Mouse (Mus musculus) lung, postnatal 4 days (tissue): ENCODE results near the gene Duox1.

Experiments used
- DNase-seq, 2 experiments: peaks; one replicate each; pipeline ENCODE4 v3.0.0; 2021

Gene Duox1

DNA sequence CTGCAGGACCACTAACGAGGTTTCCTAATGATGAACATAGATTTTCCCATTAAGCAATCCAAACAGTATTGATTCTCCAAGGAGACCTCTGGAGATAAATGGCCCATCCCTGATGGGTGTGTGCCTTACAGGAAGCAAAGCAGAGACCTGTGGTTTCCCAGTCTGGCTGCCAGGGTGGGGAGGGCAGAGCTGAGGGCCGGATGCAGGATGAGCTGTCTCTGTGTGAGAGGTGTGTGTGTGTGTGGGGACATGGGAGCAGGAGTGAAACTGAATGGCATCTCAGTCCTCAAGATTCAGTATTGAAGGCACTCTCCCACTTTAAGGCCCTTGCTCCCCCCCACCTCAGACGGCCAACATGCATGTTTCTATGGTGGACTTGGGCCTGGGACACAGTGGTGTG is 40.7 kb downstream of the Duox1 start:
- no peak for DNase-seq

DNA sequence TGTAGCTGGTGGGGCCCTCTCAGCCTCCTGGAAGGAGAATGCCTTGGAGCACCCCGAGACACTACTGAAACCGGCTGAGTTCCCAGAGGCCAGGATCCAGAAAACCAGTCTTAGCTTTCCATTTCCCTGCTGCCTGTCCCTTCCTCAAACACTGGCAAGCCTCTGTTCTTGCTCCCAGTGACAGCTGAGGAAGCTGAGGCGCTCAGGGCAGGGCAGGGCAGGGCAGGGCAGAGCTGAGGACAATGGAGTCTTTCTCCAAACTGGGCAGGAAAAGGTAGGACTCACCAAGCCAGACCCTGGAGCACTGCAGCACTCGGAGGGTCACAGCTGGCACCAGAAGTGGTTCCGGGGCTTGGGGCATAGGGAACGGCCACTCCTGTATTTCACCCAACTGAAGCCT is 44.8 kb downstream of the Duox1 start:
- peak in 1 of 2 experiments; percentile 15 for DNase-seq

DNA sequence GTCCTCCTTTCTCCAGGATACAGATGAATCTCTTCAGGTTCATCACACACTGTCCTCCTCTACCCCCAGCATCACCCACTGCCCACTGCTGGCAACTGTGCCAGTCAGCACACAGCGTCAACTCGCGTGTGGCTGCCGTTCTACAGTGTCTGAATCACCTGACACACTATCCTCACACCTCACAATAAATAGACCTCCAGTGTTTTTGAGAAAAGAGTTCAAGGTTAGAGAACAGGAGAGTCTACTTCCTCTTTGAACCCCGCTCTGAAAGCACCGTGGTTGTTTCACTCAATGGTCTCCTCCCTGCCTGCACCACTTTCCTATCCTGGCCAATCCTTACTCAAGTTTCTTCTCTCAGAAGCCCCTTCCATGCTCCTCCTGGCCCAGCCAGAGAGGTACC is 45.7 kb downstream of the Duox1 start:
- DNase-seq = peak in 1 of 2 experiments; percentile 9

DNA sequence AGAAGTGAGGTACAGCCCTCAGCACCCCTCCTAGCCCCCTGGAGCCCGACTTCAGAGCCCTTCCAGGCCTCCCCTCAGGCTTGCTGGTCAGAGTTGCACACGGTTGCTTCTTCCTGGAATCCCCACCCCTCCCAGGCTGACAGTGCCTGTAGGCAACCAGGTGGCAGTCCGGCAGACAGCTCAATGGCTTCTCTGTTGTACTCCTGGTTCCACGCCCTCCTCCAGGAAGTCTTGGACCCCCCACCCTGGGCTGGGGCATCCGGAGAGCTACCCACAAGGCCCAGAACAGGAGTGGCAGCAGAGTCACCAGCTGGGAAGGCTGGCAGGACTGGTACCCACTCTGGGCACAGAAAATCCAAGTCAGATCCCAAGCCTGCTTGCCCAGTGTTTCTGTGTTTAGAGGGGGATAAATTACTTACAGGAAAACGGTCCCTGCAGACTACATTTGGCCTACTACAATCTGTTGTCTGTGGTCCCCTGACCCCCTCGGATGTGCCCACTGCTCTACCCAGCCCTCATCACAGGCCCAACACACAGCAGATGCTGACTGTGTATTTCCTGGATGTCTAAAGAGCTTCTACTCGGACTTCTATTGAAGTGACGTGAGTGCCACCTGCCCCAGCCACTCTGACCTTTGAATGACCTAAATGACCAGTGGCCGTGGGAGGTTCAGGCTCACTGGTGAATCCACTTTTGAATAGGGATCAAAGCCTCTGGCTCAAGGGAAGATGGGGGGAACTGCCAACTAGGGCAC is 46.6 kb downstream of the Duox1 start:
- DNase-seq = peak in 1 of 2 experiments; percentile 19

- DNase-seq = peak in 1 of 2 experiments; percentile 12
These were observed 47.4 kb downstream of the Duox1 start for GRCm38 (mm10) chr2:122362622-122363523.

GRCm38 (mm10) chr2:122364352-122364944 is 49.0 kb downstream of the Duox1 start:
- DNase-seq = no peak

DNA sequence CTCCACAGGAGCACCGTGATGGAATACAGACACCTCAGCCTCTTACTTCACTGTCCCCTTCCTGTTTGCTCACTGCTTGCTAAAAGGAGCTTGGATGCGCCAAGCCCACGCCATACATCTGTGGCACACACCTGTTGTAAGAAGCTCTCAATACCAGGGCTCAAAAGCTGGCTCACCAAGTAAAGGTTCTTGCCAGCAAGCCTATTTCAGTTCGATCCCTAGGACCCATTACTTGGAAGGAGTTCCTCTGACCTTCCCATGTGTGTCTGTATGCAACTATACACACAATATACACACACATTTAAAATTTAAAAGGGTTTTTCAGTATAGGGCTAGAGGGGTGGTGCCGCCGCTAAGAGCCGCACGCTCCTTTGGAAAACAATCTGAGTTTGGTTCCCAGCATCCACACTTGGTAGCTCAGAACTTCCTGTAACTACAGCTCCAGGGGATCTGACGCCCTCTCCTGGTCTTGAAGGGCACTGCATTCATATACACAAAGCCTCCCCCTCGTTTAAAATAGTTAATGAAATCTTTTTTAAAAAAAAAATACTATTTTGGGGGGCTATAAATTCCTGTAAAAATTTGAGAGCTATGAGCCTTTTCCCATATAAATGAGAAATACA is 49.9 kb downstream of the Duox1 start:
- no peak for DNase-seq

GRCm38 (mm10) chr2:122366039-122366438 is 50.6 kb downstream of the Duox1 start:
- DNase-seq = no peak

DNA sequence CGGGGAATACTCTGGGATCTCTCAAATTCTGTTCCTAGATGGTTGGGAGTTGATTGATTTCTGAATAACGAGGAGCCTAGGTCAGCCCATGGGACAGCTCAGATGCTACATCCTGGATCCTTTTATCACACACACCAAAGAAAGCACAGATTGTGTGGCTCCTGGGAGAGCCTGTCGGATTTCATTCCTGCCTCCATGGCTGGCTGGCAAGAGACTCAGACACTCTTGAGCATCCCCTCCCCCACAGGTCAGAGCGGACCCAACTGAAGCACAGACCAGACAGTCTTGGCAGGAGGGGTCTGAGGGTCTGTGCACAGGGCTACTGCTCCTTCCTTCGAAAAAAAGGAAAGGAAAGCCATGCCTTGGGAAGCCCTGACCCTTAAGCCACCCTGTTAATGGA is 51.2 kb downstream of the Duox1 start:
- DNase-seq = no peak

GRCm38 (mm10) chr2:122367181-122367580 is 51.7 kb downstream of the Duox1 start:
- DNase-seq = no peak

GRCm38 (mm10) chr2:122367701-122368080 is 52.2 kb downstream of the Duox1 start:
- no peak for DNase-seq

DNA sequence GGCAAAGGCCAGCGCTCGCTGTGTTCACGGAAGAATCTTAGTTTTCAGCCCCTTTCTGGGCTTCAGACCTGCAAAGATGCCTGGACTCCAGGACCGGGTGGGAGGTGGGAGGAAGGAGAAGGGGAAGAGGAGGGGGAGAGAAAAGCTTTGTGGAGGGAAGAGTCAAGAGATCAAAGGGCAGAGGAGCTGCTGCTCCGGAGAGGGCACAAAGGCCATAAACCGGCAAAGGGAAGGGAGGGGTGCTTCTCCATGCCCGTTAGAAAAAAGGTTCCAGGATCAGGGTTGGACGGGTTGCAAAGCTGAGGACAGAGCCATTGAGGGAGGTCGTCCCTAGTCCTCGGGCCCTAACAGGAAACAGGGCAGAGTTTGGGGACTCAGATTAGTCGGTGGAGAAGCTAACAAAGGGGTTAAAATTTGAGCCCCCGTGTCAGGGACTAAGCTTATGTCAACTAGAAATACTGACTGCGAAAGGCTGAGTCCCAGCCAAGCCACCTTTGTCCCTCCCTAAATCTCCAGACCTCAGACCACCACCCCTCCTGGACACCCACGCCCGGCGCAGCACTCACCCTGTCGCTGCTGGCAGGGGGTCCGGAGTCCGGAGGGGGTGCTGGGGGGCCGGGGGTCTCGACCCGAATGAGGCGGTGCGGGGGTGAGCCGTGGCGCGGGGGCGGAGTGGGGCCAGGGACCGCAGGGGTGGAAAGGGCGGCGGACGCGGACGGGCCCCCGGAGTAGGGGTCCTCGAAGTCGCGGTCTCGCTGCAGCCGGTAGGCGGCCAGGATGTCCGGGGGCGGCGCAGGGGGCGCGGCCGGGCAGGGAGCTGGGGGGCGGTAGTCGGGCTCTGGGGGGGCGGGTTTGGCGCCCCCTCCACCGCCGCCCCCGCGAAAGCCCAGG is 52.9 kb downstream of the Duox1 start:
- no peak for DNase-seq

DNA sequence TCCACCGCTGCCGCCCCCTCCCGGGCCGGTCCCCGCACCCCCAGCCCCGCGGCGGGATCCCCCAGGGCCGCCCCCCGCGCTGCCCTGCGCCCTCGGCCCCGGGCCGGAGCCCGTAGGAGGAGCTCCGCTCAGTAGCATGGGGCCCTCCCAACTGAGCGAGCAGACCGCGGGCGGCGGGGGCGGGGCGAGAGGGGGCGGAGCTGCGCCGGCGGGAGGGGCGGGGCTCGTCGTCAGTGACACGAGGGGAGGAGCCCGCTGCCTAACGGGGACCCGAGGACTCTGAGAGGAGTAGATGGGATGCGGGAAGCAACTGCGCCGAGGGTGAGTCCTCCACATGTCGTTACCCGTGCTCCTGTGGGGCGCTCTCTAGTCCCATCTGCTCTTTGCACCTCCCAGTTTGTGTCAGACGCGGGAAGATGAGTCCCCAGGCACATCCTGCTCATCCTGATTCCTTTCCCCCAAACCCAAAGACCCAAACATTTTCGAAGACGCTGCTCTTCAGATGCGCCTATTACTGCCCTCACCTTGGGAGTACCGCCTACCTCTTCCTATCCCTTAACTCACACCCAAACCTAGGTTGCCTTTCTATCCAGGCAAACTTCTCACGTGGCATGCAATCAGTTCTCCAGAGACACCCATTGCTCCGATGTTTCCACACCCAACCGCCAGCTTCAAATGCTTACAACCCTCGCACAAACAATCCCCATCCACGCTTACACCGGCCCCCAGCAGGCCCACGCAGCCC is 53.7 kb downstream of the Duox1 start, which contains the start of gene Shf:
TSS of gene Shf (minus strand) at position 168 of the 745 bp plus-strand sequence.
- DNase-seq = peak; percentile 92

- DNase-seq = no peak
These were observed 54.8 kb downstream of the Duox1 start for GRCm38 (mm10) chr2:122370101-122370750.

GRCm38 (mm10) chr2:122372067-122372466 is 56.6 kb downstream of the Duox1 start:
- no peak for DNase-seq

DNA sequence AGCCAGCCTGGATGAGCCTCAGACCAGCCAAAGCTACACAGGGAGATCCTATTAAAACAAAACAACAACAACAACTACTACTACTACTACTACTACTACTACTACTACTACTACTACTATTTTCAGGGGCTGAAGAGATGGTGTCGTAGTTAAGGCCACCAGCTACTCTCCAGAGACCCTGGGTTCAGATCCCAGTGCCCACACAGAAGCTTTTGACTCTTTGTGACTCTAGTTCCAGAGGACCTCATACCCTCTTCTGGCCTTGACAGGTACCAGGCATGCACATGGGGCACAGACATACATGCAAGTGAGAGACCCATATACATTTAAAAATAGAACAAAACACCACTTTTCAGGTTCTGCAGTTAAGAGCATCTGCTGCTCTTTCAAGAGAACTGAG is 57.1 kb downstream of the Duox1 start:
- no peak for DNase-seq

DNA sequence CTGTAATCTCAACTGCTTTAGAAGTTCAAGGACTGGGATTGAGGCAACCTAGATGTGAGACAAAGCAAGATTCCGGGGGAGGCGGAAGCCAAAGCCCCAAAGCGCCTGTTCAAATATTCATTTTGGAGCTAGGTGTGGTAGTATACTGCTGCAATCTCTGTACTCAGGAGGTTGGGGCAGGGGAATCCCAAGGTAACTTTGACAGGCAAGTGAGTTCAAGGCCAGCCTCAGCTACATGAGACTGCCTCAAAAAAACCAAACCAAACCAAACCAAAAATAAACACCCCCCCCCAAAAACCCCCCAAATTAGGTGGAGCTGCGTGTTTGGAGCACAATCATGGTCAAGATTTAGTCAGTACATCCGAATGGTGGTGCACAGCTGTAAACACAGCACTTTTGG is 58.5 kb downstream of the Duox1 start:
- DNase-seq = no peak

- no peak for DNase-seq
These were observed 59.3 kb downstream of the Duox1 start for GRCm38 (mm10) chr2:122374666-122375331.

- DNase-seq = peak; percentile 94 to 96
These were observed 60.0 kb downstream of the Duox1 start for GRCm38 (mm10) chr2:122375391-122375991.
